Mouse (Mus musculus) testis, postnatal 14 days (tissue): Measurements from ENCODE around the gene Pou2f3.
A peak's percentile ranks its signal among the peaks of the same experiment; 100 is the strongest.

ENCODE experiments used
- DNase-seq: peaks from one replicate; pipeline ENCODE4 v3.0.0; 2021; ENCODE audit warnings: low spot score

Pou2f3 gene

DNA sequence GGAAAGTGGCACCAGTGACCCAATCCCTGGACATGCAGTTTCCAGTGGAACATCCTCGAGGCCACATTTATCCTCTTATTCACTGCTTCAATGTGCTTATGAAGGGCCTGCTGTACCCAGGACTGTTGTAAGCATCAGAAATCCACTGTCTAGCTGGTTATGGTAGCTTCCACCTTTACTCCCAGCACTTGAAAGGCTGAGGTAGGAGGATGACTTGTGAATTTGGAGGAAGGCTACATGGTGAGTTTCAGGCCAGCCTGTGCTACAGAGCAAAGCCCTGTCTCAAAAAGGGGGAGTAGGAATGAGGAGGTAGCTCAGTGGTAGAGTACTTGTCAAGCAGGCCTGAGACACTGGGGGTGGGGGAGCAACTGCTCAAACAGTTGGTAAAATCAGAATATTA, 102.1 kb downstream of the Pou2f3 start:
- no peak for DNase-seq

DNA sequence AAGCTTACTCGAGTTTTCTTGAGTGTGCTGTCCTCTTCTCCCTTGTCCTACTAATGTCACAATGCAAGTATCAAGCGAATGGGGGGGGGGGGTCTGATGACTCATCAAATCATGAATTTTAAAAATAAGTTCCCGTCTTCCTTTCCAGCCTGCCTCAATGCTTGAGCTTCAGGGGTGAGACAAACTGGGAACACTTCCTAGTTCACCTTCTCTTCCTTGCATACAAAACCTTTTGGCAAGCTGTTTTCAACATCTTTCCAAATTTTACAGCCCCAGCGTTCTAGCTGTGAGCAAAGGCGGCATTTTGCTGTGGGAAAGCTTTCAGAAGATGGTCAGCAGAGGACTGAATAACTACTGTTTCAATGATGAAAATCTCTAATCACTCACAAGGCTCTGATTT, 102.6 kb downstream of the Pou2f3 start:
- no peak for DNase-seq

DNA sequence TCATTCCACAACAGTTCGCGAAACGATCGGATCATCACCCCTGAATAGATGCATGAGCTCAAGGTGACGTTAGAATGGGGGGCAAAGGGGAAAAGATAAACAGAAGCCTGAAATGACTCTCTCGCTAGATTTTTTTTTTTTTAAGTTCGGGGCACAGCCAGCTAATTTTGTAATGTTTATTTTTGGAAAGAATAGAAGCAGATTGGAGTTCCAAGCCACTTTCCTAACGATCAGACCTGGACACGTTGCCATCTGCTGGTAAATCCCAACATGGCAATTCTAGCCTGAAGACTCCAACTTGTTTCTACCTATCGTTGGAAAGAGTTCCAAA, 103.0 kb downstream of the Pou2f3 start, which contains the start of gene Arhgef12:
TSS of gene Arhgef12 (minus strand) at position 53 of the 331 bp plus-strand sequence.
- no peak for DNase-seq

DNA sequence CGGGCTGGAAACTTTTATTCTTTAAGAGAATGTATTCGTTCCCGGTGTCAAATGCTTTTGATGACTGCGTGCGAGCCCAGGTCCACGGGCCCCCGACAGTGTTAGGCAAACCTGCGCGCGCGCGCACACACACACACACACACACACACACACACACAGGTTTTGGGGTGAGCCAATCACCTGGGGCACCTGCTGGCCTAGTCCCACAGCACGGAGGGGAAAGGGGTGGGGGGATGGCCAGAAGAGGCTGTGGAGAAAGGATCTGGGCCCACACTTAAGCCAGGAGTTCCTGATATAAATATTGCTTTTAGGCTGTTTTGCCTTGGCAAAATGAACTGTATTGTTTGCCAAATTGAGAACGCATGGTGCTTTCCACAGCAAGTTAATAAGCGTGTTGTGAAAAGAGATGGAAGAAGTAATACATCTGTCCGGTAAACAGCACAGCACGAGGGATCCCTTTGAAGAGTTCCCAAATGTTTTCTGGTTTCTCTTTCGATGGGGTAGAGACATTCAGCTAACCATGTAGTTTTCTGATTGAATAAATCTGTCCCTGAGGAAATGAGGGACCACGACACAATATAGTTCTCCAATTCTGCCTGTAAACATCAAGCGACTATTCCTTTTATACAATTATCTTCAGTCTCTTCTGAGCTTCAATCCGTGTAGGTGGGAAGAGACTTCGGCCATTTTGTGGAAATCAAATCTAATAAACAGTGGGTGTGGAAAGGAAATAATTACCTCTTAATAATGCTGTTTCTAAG, 103.6 kb downstream of the Pou2f3 start:
- peak; percentile 49 for DNase-seq

DNA sequence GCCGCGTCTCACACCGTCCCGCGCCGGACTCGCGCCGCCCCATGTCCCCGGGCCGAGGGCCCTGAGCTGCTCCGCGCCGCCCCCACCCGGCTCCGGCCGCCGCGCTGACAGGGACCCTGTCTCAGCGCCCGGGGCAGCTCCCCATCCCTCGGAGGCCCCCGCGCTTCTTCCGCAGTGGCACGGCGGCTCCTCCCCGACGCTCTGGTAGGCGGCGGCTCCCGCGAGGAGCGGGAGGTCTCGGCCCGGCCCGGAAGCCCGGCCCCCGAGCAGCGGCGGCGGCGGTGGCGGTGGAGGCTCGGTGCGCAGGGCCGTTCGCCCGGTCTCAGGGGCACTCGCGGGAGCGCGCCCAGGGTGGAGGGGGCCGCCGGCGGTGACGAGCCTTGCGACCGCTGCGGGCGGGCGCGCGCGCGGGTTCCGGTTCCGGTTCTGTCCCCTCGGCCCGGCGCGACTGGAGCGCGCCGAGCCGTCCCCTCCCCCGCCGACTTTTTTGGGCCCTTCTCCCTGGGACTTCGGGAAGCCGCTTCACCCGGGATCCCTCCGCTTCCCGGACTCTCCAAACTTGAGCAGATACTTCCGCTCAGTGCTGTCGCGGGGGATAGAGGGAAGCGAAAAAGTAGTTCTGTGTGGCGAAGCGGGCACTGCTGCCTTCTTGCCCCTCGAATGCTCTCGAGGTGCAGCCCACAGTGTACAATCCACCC, 104.4 kb downstream of the Pou2f3 start:
- DNase-seq: peak; percentile 93

DNA sequence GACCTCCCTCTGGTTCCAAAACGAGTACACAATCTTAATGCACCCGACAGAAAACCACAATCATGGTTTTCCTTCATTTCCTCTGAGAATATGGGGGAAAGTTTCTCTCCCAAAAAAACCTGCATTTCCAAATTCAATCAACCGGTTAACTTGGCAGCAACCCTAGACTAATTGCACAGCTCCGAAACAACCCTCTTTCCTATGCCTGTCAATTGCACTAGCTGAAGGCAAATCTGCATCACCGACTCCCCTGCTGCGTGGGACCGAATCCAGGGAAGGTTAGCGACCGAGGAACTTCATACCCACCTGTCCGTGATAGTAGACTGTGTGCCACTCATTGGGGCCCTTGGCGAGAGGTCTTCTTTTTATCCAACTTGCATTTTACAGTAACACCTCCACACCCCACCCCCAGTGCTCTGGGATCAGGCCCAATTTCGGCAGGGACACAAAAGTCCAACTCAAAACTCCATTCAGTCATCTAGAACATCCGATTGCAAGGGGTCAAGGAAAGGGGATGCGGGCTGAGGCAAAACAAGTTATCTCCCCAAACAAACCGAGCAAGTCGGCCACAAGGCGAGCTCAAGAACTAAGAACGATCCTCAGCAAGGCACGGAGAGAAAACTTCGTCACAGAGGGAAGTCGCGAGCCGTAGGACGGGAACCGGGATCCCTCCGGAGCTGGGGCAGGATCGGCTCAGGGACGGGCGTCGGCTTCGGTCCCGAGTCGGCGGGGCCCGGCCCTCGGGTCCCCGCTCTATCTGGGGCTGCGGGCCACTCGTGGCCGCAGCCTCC, 105.1 kb downstream of the Pou2f3 start:
- DNase-seq: peak; percentile 56

DNA sequence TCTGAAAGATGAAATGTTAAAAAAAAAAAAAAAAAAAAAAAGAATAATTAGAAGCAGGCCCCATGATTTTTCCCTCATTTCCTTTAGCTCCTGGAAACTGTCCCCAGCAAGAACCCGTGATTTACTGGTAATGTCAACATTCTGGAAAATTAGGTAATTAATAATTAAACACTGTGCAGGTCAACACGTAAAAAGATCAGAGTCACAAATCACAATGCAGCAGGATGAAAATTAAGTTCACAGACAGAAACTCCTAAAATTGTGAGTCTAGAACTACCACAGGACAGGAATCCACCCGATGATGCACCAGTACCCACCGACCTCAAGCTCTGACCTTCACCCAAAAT, 105.7 kb downstream of the Pou2f3 start:
- no peak for DNase-seq

DNA sequence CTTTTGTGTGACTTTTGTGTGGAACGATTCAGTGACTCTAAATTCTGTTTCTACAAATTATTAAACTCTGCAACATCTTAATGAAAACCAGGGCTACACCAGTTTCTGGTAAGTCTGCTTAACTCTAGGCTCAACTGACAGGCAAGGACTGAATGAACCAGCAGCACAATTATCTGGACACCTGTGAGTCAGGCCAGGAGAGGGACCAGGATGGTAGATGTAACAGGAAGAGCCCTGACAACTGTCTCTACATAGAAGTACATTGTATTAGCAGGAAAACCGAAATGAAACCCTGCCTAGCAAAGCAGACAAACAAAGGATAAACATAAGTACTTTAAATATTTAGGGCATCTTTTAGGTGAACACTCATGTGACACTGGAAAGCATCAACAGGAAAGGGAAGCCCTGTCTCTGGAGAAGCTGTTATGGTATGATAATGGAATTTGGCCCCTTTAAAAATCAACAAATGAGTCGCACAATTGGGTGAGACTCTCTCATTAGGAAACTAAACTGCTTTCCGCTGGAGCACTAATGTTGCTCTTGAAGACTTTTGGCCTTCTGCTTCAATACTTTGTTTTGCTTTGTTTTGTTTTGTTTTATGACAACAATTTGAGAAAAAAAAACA, 106.4 kb downstream of the Pou2f3 start:
- no peak for DNase-seq

DNA sequence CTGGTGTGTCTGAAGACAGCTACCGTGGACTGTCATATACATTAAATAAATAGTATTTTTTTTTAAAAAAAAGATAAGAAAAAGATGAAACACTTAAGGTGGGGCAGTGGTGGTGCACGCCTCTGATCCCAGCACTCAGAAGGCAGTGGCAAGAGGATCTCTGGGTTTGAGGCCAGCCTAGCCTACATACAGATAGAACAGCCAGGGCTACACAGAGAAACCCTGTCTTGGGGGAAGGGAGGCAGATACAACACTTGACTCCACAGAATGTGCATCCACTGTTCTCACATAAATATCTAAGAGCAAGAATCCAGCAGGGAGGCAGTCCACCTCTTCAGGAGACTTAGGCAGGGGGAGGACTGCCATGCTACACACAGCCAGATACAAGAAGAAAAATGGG, 107.2 kb downstream of the Pou2f3 start:
- no peak for DNase-seq

DNA sequence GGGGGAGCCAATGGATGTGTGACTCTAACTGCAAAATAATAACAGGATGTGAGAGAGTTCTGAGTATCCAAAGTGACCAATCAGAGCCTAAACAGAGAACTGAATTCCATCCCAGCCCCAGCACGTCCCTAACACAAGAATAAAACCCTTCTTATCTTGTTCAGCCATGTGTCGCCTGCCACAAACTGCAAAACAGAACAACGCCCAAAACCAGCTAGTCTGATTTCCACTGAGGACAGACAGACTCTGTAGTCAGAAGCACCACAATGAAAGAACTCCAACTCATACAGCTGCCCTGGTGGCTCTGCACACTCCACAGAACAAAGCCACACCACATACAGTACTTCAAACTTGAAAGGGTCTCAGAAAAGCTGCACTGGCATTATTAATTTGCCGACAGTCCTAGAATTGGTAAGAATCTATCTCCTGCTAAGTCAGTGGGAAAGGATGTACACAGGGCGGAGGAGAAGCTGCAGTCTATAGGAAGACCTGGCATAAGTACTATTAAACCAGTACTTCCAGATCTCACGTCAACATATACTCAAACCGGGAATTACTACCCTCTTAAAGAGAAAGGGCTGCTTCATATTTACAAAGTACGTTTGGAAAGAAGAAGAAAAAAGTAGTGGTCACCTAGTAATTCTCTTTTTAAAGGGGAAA, 108.1 kb downstream of the Pou2f3 start:
- no peak for DNase-seq

DNA sequence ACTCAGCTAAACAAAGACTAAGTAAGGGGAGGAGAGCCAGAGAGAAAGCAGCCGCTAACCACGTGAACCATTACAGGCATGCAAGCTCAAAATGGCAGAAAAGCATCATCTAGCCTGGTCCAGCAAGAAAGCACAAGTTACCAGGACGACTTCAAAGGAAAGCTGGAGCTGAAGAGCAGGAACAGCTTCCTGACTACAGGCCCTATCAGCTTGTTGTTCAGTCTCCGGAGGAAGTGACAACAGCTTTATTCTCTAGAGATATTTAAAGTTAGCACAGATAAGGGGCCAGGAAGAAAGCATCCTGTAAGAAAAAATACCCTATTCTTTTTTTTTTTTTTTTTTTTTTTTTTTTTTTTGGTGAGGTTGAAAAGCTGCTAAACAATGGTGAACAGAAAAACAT, 111.2 kb downstream of the Pou2f3 start:
- DNase-seq: no peak

DNA sequence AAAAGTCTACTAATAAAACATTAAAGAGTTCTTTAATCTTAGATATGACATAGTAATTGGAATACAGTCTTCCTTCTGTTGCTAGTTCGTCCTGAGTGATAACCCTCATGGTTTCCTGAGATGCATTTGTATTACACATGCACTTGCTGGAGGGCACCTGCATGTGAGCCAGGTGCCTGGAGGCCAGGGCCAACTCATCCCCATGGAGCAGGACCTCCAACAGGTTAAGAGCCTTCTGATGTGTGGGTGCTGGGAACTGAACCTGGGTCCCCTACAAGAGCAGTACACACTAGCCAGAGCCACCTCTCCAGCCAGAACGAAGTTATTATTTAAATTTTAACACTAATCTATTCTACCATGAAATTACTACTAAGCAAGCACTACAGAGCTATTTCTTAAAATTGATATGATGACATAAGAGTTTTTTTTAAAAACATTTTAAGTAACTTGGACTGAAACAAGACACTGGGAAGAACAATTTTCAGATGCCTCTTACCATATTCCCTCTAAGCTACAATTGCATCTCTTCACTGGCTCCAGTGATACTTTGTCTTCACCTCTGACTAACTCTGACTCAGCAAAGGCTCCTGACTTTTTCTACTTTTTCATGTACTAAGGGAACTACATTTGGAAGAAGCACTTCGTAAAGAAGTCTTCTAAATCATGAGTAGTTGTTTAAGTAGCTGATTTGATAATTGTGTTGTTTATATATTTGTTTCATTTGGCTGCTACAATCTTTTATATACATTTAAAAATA, 112.2 kb downstream of the Pou2f3 start:
- no peak for DNase-seq

DNA sequence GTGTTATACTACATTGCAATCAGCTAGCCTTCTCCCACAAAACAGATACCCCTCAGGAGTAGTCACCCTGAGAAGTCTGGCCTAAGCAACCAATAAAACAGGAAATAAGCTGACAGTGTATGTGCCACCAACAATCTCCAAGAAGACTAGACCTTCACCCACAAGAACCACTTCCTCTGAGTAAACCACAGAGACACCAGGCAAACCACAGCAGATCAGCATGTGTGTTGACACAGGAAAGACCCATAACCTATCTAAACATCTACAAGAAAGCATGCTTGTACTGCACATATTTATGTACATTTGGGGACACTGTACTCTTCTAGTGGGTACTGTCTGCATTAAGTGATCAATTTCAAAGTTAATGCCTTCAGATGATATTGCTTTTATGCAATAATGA, 113.8 kb downstream of the Pou2f3 start:
- no peak for DNase-seq

DNA sequence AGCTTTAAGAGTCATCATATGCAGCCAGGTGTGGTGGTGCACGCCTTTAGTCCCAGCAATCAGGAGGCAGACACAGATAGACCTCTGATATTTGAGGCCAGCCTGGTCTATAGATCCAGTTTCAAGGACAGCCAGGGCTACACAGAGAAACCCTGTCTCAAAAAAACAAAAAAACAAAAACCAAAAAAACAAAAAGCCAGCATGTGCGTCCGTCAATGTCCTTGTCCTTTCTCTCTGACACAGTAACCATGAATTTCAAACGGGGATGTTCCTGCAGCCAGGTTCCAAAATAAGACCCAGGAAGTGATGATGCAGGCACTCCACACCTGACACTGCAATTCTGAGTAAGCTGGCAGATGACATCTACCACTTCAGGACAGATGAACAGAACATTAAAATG, 115.3 kb downstream of the Pou2f3 start:
- DNase-seq: no peak

DNA sequence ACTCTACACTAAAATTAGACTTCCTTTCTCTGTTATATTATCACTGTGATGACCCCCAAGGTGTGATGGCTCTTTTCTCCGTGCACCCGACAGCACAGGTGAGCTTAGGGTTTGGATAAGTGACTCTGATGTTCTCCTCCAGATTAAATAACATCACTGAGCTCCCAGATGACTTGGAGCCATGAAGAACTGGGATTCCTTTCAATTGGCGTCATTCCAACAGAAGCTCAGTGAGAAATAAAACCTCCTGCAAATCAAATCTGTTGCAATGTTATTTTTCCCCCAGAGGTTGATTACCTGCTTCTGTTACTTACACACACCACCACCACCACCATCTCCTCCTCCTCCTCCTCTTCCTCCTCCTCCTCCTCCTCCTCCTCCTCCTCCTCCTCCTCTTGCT, 116.4 kb downstream of the Pou2f3 start:
- no peak for DNase-seq

DNA sequence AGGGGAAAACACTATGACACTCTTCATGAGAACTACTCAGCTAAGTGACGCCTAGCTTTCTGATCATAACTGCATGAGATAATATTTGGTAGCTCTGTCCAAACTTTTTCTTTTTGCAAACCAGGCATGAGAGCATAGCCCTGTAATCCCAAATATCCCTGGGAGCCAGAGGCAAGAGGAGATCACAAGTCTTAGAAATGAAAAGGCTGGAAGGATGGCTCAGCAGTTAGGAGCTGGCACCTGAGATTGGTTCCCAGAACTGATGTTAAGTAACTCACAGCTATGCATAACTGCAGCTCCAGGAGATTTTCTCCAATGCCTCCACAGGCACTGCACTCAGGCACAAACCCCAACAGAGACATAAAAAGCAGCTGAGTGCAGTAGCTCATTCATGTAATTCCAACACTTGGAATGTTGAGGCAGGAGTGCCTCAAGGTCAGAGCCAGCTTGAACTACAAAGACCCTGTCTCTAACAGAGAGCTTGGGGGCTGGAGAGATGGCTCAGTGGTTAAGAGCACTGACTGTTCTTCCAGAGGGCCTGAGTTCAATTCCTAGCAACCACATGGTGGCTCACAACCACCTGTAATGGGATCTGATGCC, 124.4 kb downstream of the Pou2f3 start:
- DNase-seq: no peak

DNA sequence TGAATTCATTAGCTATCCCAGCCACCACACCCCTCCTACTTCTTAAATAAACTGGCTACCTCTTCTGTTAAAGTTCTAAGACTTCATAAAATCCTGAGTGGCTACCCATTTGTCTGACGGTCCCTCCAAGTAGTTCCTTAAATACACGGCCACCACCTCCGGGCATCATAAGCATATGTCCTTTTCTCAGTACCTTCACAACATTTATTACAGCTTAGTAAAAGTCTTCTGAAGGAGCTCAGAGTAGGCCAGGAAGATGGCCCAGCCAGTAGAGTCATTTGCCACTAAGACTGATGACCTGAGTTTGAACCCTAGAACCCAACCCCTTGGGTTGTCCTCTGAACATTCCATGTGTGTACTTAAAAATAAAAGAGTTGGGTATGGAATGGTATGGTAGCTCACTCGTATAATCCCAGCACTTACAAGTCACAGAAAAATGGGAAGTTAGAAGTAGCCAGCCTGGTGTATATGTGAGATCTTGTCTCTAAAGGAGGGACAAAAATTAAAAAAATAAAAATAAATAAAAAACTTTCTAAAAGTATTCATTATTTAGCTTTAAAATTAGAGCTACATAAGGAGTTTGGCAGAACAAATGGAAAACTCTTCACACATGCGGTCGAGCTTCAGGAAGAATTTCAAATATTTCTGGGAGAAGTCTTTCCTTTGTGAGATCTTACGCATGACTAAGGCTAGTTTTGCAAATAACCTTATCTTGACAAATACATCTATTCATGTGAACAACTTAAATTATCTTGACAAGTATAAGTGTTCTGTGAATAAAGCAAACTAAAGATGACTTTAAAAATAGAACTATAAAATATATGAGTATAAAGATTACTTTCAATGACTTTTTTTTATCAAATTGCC, 125.4 kb downstream of the Pou2f3 start:
- DNase-seq: no peak

DNA sequence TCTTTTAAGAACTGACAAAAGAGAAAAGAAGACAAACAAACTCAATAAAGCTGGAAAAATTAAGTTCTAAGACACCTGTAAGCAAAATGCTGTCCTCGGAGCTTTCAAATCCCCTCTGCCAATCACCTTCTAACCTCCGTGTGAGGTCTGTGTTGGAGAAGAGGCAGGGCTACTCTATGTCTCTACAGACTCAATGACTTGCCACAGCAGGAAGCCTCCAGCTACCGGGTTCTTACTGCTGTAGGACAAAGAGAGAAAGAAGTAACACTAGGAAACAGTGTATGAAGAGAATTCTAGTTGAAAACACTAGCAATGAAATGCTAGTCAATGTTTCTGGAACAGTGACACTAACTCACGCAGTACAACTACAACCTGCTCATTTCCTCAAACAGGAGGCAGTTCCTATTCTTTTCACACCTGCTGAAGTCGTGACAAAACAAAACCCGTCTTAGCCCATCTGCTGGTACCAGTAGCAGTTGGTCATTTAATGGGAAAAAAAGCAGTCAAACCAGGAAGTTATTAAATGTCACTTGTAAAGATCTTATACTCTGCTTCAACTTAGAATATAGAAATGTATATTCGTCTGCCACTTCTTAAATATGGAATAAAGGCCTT, 126.6 kb downstream of the Pou2f3 start:
- DNase-seq: no peak

DNA sequence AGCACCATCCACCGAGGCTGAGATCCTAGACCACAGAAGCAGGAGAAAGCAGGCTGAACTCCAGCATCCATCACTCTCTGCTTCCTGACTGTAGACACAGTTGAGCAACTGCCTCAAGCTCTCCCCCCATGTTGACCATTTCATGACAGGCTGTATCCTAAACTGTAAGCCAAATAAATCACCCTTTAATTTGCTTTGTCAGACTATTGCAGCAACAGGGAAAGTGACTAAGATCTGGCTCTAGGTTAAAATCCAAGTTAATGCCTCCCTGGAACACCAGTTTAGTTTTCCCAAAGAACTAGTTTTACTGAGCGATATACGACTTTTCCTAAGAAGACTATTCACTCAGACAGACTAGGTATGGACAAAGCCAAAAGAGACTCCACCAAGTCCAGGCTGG, 131.5 kb downstream of the Pou2f3 start:
- DNase-seq: no peak

DNA sequence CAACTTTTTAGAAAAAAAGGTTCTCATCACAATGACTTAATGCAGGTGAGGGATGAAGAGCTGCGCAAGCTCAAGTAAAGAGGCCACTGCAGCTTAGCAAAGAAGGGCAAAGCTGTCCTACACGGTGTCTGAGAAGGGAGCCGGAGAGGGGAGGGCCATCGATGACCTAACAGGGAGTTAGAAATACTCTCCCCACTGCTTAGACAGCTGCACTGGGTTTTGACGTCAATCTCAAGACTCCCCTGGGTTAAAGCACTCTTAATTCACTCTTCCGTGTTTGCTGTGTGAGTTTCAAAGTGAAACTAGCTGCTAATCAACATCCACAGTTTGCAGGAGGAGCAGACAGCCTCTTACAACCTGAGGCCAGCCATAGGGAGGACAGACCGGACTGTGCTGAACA, 134.0 kb downstream of the Pou2f3 start:
- DNase-seq: no peak
